Mouse (Mus musculus) c-Kit-negative CD71-positive TER-119-positive erythroid progenitor cells, embryonic 14.5 days (primary cell): Measurements from ENCODE around the gene Mff.

ENCODE experiments used
- DNase-seq: peaks from one replicate; pipeline ENCODE4 v3.0.0-alpha.2; 2013; ENCODE audit warnings: low read depth, low spot score

Gene Mff

GRCm38 (mm10) chr1:82724339-82725025 lies at the start of gene Mff:
Gene Mff, plus strand, starts transcription at chr1:82724890.
- peak; percentile 88 for DNase-seq

- no peak for DNase-seq
Measured at GRCm38 (mm10) chr1:82686328-82686727, 38.4 kb upstream of the Mff start.

- no peak for DNase-seq
Measured at GRCm38 (mm10) chr1:82686866-82687265, 37.8 kb upstream of the Mff start.

GRCm38 (mm10) chr1:82687931-82688330 lies 36.8 kb upstream of the Mff start:
- DNase-seq: no peak

GRCm38 (mm10) chr1:82695915-82696314 lies 28.8 kb upstream of the Mff start:
- no peak for DNase-seq

- DNase-seq: no peak
Measured at GRCm38 (mm10) chr1:82717816-82718512, 6.7 kb upstream of the Mff start.

GRCm38 (mm10) chr1:82725026-82725874 lies 560 bp downstream of the Mff start:
- DNase-seq: peak; percentile 75

- DNase-seq: no peak
Measured at GRCm38 (mm10) chr1:82725875-82726185, 1.1 kb downstream of the Mff start.

GRCm38 (mm10) chr1:82726482-82726881 lies 1.8 kb downstream of the Mff start:
- DNase-seq: peak; percentile 39

GRCm38 (mm10) chr1:82733357-82733756 lies 8.7 kb downstream of the Mff start:
- DNase-seq: no peak

- DNase-seq: no peak
Measured at GRCm38 (mm10) chr1:82738066-82738465, 13.4 kb downstream of the Mff start.

GRCm38 (mm10) chr1:82741539-82741938 lies 16.8 kb downstream of the Mff start:
- no peak for DNase-seq

- no peak for DNase-seq
Measured at GRCm38 (mm10) chr1:82743962-82744361, 19.3 kb downstream of the Mff start.

- no peak for DNase-seq
Measured at GRCm38 (mm10) chr1:82746408-82746807, 21.7 kb downstream of the Mff start.

- DNase-seq: no peak
Measured at GRCm38 (mm10) chr1:82747714-82748452, 23.2 kb downstream of the Mff start.

GRCm38 (mm10) chr1:82759520-82759919 lies 34.8 kb downstream of the Mff start:
- peak; percentile 15 for DNase-seq

GRCm38 (mm10) chr1:82761454-82762169 lies 36.9 kb downstream of the Mff start:
- no peak for DNase-seq

- DNase-seq: no peak
Measured at GRCm38 (mm10) chr1:82762274-82762673, 37.6 kb downstream of the Mff start.

GRCm38 (mm10) chr1:82766227-82766626 lies 41.5 kb downstream of the Mff start:
- DNase-seq: no peak

- no peak for DNase-seq
Measured at GRCm38 (mm10) chr1:82766641-82767040, 42.0 kb downstream of the Mff start.

- no peak for DNase-seq
Measured at GRCm38 (mm10) chr1:82768269-82768668, 43.6 kb downstream of the Mff start, which contains the start of gene Tm4sf20. Gene Tm4sf20, minus strand, starts transcription at chr1:82768461.
